In genomic region chr6:25012376-25013287, GRCm38 (mm10) we compare ENCODE assay signal across 12 mouse cellular contexts. TPM values are rescaled to one million over a fixed set of nuclear protein-coding genes. Genes with fewer than 3 reads are reported as not detected.
DNase-seq lines count a peak whose midpoint lies in the region; ATAC-seq and TF ChIP-seq lines count a peak whose summit lies in the region.
"Had no signal": no experiment of that assay in that cellular context is flagged by ENCODE, and none has a peak within 500 bp of the region (broad histone marks: within the 10 kb centered on the region; RNA-seq: fewer than 3 reads in every experiment).

No protein-coding gene starts in this region.

- no peak for DNase-seq in forebrain, postnatal 0 days
- DNase-seq in midbrain, embryonic 10.5 days (ENCODE audit: low spot score), result no peak
- peak; percentile 11 to 23 for DNase-seq in cerebellum, postnatal 36 days
- DNase-seq in liver, embryonic 11.5 days (ENCODE audit: low spot score), result no peak
- DNase-seq in heart, embryonic 10.5 days (ENCODE audit: low spot score), result no peak
- DNase-seq: adrenal gland, postnatal 36 days; embryo, embryonic 11 days had no signal

- no peak overlapping the region for H3K4me3 ChIP-seq in forebrain, embryonic 12.5 days (replicated peaks)
- H3K4me3 ChIP-seq in forebrain, postnatal 0 days (ENCODE audit: low read depth, low read length), result no peak overlapping the region
- no peak overlapping the region for H3K4me3 ChIP-seq in midbrain, embryonic 13.5 days (replicated peaks)
- no peak overlapping the region for H3K4me3 ChIP-seq in midbrain, embryonic 10.5 days
- H3K4me3 ChIP-seq in stomach, embryonic 16.5 days (replicated peaks; ENCODE audit: low read length), result no peak overlapping the region
- no peak overlapping the region for H3K4me3 ChIP-seq in liver, embryonic 11.5 days (ENCODE audit: low read depth, low read length)
- no peak overlapping the region for H3K4me3 ChIP-seq in heart, embryonic 10.5 days
- H3K4me3 ChIP-seq: lung, embryonic 15.5 days had no signal

- no peak overlapping the region for H3K4me2 ChIP-seq in forebrain, embryonic 12.5 days
- H3K4me2 ChIP-seq in forebrain, postnatal 0 days (ENCODE audit: low read depth), result no peak overlapping the region
- H3K4me2 ChIP-seq in midbrain, embryonic 13.5 days (replicated peaks), result no peak overlapping the region
- H3K4me2 ChIP-seq in stomach, embryonic 16.5 days (ENCODE audit: low read depth, low read length), result no peak overlapping the region
- H3K4me2 ChIP-seq in liver, embryonic 11.5 days, result no peak overlapping the region
- H3K4me2 ChIP-seq: lung, embryonic 15.5 days had no signal

- no peak for TF ChIP-seq CTCF in forebrain, postnatal 0 days (IDR thresholded peaks at IDR 0.05; ENCODE audit: low read depth)

- peak; percentile 61; the same call in 1 of the 2 replicates for ATAC-seq in forebrain, embryonic 12.5 days (ENCODE audit: low FRiP score)
- ATAC-seq in forebrain, postnatal 0 days, result no peak
- peak; percentile 73 for ATAC-seq in midbrain, embryonic 13.5 days
- ATAC-seq in stomach, embryonic 16.5 days (ENCODE audit: insufficient read depth, low FRiP score), result no peak
- ATAC-seq in liver, embryonic 11.5 days (replicated peaks; ENCODE audit: low FRiP score), result no peak

- no peaks in the 10 kb centered on the region for H3K4me1 ChIP-seq in forebrain, embryonic 12.5 days
- H3K4me1 ChIP-seq in forebrain, postnatal 0 days (ENCODE audit: insufficient read depth), result no peaks in the 10 kb centered on the region
- H3K4me1 ChIP-seq in midbrain, embryonic 13.5 days (replicated peaks), result peaks cover 10% of the 10 kb centered on the region
- H3K4me1 ChIP-seq in midbrain, embryonic 10.5 days, result no peaks in the 10 kb centered on the region
- H3K4me1 ChIP-seq in stomach, embryonic 16.5 days (ENCODE audit: control insufficient read depth, insufficient read depth, low read length), result 0 out of 2 replicates have a peak, but pooled peaks cover 3% of the 10 kb centered on the region
- H3K4me1 ChIP-seq in liver, embryonic 11.5 days (replicated peaks; ENCODE audit: control insufficient read depth, insufficient read depth, low read length), result no peaks in the 10 kb centered on the region
- no peaks in the 10 kb centered on the region for H3K4me1 ChIP-seq in heart, embryonic 10.5 days
- H3K4me1 ChIP-seq: lung, embryonic 15.5 days had no signal

- H3K27me3 ChIP-seq in forebrain, embryonic 12.5 days, result no peaks in the 10 kb centered on the region
- no peaks in the 10 kb centered on the region for H3K27me3 ChIP-seq in forebrain, postnatal 0 days (ENCODE audit: insufficient read depth, low read length)
- no peaks in the 10 kb centered on the region for H3K27me3 ChIP-seq in midbrain, embryonic 13.5 days
- no peaks in the 10 kb centered on the region for H3K27me3 ChIP-seq in midbrain, embryonic 10.5 days (ENCODE audit: low read depth, poor library complexity, severe bottlenecking)
- H3K27me3 ChIP-seq in stomach, embryonic 16.5 days (ENCODE audit: control insufficient read depth, insufficient read depth, low read length), result no peaks in the 10 kb centered on the region
- no peaks in the 10 kb centered on the region for H3K27me3 ChIP-seq in liver, embryonic 11.5 days (replicated peaks; ENCODE audit: control insufficient read depth, insufficient read depth, low read length)
- H3K27me3 ChIP-seq in heart, embryonic 10.5 days (ENCODE audit: insufficient read depth, poor library complexity, severe bottlenecking), result no peaks in the 10 kb centered on the region
- H3K27me3 ChIP-seq: lung, embryonic 15.5 days had no signal

- no peaks in the 10 kb centered on the region for H3K9me3 ChIP-seq in forebrain, embryonic 12.5 days
- H3K9me3 ChIP-seq in forebrain, postnatal 0 days (ENCODE audit: low read length), result no peaks in the 10 kb centered on the region
- no peaks in the 10 kb centered on the region for H3K9me3 ChIP-seq in midbrain, embryonic 13.5 days
- no peaks in the 10 kb centered on the region for H3K9me3 ChIP-seq in midbrain, embryonic 10.5 days (replicated peaks)
- no peaks in the 10 kb centered on the region for H3K9me3 ChIP-seq in stomach, embryonic 16.5 days (replicated peaks; ENCODE audit: control insufficient read depth, low read length)
- no peaks in the 10 kb centered on the region for H3K9me3 ChIP-seq in liver, embryonic 11.5 days (ENCODE audit: control insufficient read depth, low read length)
- no peaks in the 10 kb centered on the region for H3K9me3 ChIP-seq in heart, embryonic 10.5 days
- H3K9me3 ChIP-seq: lung, embryonic 15.5 days had no signal

- H3K36me3 ChIP-seq in forebrain, embryonic 12.5 days (replicated peaks), result no peaks in the 10 kb centered on the region
- H3K36me3 ChIP-seq in forebrain, postnatal 0 days (ENCODE audit: insufficient read depth), result no peaks in the 10 kb centered on the region
- H3K36me3 ChIP-seq in midbrain, embryonic 13.5 days, result no peaks in the 10 kb centered on the region
- no peaks in the 10 kb centered on the region for H3K36me3 ChIP-seq in midbrain, embryonic 10.5 days
- H3K36me3 ChIP-seq in stomach, embryonic 16.5 days (ENCODE audit: control insufficient read depth, insufficient read depth, low read length), result no peaks in the 10 kb centered on the region
- H3K36me3 ChIP-seq in liver, embryonic 11.5 days (ENCODE audit: control insufficient read depth, insufficient read depth, low read length), result no peaks in the 10 kb centered on the region
- no peaks in the 10 kb centered on the region for H3K36me3 ChIP-seq in heart, embryonic 10.5 days
- H3K36me3 ChIP-seq: lung, embryonic 15.5 days had no signal

- WGBS in forebrain, embryonic 12.5 days, result 79% methylated on average over 2 of the region's 2 CpGs
- WGBS in forebrain, postnatal 0 days, result 41% methylated on average over 2 of the region's 2 CpGs
- WGBS in midbrain, embryonic 13.5 days, result 75% methylated on average over 2 of the region's 2 CpGs
- 80% methylated on average over 2 of the region's 2 CpGs for WGBS in midbrain, embryonic 10.5 days
- WGBS in stomach, embryonic 16.5 days, result 36% methylated on average over 2 of the region's 2 CpGs
- WGBS in liver, embryonic 11.5 days, result 49% methylated on average over 2 of the region's 2 CpGs
- 53% methylated on average over 2 of the region's 2 CpGs for WGBS in heart, embryonic 10.5 days

- no peak overlapping the region for H3K27ac ChIP-seq in forebrain, embryonic 12.5 days
- no peak overlapping the region for H3K27ac ChIP-seq in forebrain, postnatal 0 days (ENCODE audit: low read depth, low read length)
- no peak overlapping the region for H3K27ac ChIP-seq in midbrain, embryonic 13.5 days
- no peak overlapping the region for H3K27ac ChIP-seq in midbrain, embryonic 10.5 days (replicated peaks)
- peak overlapping the region; percentile 77 for H3K27ac ChIP-seq in stomach, embryonic 16.5 days (ENCODE audit: low read length)
- no peak overlapping the region for H3K27ac ChIP-seq in liver, embryonic 11.5 days (ENCODE audit: low read depth, low read length)
- no peak overlapping the region for H3K27ac ChIP-seq in heart, embryonic 10.5 days
- H3K27ac ChIP-seq: lung, embryonic 15.5 days had no signal

- H3K9ac ChIP-seq in forebrain, embryonic 12.5 days, result no peak overlapping the region
- H3K9ac ChIP-seq in forebrain, postnatal 0 days, result no peak overlapping the region
- H3K9ac ChIP-seq in midbrain, embryonic 13.5 days (replicated peaks), result no peak overlapping the region
- no peak overlapping the region for H3K9ac ChIP-seq in stomach, embryonic 16.5 days (ENCODE audit: low read length)
- H3K9ac ChIP-seq in liver, embryonic 11.5 days (ENCODE audit: low read depth, low read length), result no peak overlapping the region
- H3K9ac ChIP-seq: lung, embryonic 15.5 days had no signal

RNA-seq across cellular contexts. Expression of gene Tmem229a, which starts 56.5 kb away (rescaled TPM):
- 1.7 and 2.4 TPM in 2 replicates for polyA plus RNA-seq in forebrain, embryonic 12.5 days (2016; fragmentation: Nextera tagmentation; extraction: Ambion mirVana)
- total RNA-seq in forebrain, postnatal 0 days (2014; rRNA removed), result 9.8 and 13.6 TPM in 2 replicates
- 2.5 and 4.1 TPM in 2 replicates for polyA plus RNA-seq in forebrain, postnatal 0 days (2015; fragmentation: Nextera tagmentation; extraction: Ambion mirVana)
- polyA plus RNA-seq in midbrain, embryonic 13.5 days (2015; fragmentation: Nextera tagmentation; extraction: Ambion mirVana), result 1.6 and 2.1 TPM in 2 replicates
- polyA plus RNA-seq in midbrain, embryonic 10.5 days (2016; fragmentation: Nextera tagmentation; extraction: Ambion mirVana), result 1.3 and 1.4 TPM in 2 replicates
- polyA plus RNA-seq in stomach, embryonic 16.5 days (2015; fragmentation: Nextera tagmentation; extraction: Ambion mirVana), result 1.2 and 1.4 TPM in 2 replicates
- polyA plus RNA-seq in liver, embryonic 11.5 days (2014; fragmentation: Nextera tagmentation; extraction: Ambion mirVana), result 0.05 and 0.12 TPM in 2 replicates
- polyA plus RNA-seq in heart, embryonic 10.5 days (2016; fragmentation: Nextera tagmentation; extraction: Ambion mirVana), result 0.14 and 0.21 TPM in 2 replicates
- polyA plus RNA-seq: heart, postnatal 0 days had no signal

Comparison
In these comparisons a context has a peak if more than half of its experiments do, and no peak if none do; other contexts are left out.
1. ATAC-seq: peak in forebrain, embryonic 12.5 days (single experiment) and midbrain, embryonic 13.5 days (single experiment); none in forebrain, postnatal 0 days (single experiment), stomach, embryonic 16.5 days (single experiment) and liver, embryonic 11.5 days (single experiment).
2. DNase-seq: peak in cerebellum, postnatal 36 days (2 of 2); none in forebrain, postnatal 0 days (single experiment), midbrain, embryonic 10.5 days (single experiment), liver, embryonic 11.5 days (single experiment) and heart, embryonic 10.5 days (single experiment).